Mouse (Mus musculus) frontal cortex, adult 2 months (tissue): ENCODE data around the gene Crxos. TPM values are rescaled to one million over a fixed set of nuclear protein-coding genes. Genes with fewer than 3 reads are reported as not detected.

Source experiments
- DNase-seq, 2 experiments: peaks; one replicate each; pipeline ENCODE4 v3.0.0; 2022; ENCODE audit warnings: low spot score in 1 of 2; ENCODE audit errors: extremely low spot score in 1 of 2
- polyA plus RNA-seq: library from polyadenylated mRNA; depleted of rRNA; stranded (reverse); fragments of >200 nt; gene quantifications from 2 replicates; pipeline ENCODE4 v1.2.3, GENCODE M21; 2012

Crxos gene
- polyA plus RNA-seq, 1 experiment = 0.28 TPM

GRCm38 (mm10) chr7:15920645-15921190 lies 38.3 kb downstream of the Crxos start:
- peak in 1 of 2 experiments; percentile 54 for DNase-seq

- DNase-seq = peak in 1 of 2 experiments; percentile 45
These were observed 39.4 kb downstream of the Crxos start for GRCm38 (mm10) chr7:15921796-15922195.

- DNase-seq = peak; percentile 90 to 94
These were observed 39.9 kb downstream of the Crxos start, which contains the start of gene Selenow for GRCm38 (mm10) chr7:15922220-15922773. Gene Selenow, minus strand, starts transcription at chr7:15922402.

- no peak for DNase-seq
These were observed 47.5 kb downstream of the Crxos start for GRCm38 (mm10) chr7:15929910-15930309.

GRCm38 (mm10) chr7:15930543-15930942 lies 48.1 kb downstream of the Crxos start:
- DNase-seq = no peak

GRCm38 (mm10) chr7:15931635-15932034 lies 49.2 kb downstream of the Crxos start:
- DNase-seq = no peak

GRCm38 (mm10) chr7:15933437-15934359 lies 51.3 kb downstream of the Crxos start:
- peak; percentile 31 to 69 for DNase-seq

GRCm38 (mm10) chr7:15937491-15937890 lies 55.1 kb downstream of the Crxos start:
- no peak for DNase-seq

- no peak for DNase-seq
These were observed 56.2 kb downstream of the Crxos start for GRCm38 (mm10) chr7:15938621-15939020.

- DNase-seq = no peak
These were observed 61.9 kb downstream of the Crxos start for GRCm38 (mm10) chr7:15944311-15944710.

GRCm38 (mm10) chr7:15945211-15945610 lies 62.8 kb downstream of the Crxos start:
- no peak for DNase-seq

GRCm38 (mm10) chr7:15945721-15946536 lies 63.5 kb downstream of the Crxos start, which contains the start of gene Nop53:
Gene Nop53, minus strand, starts transcription at chr7:15946074.
- peak; percentile 94 to 97 for DNase-seq

- no peak for DNase-seq
These were observed 65.3 kb downstream of the Crxos start for GRCm38 (mm10) chr7:15947653-15948260.

GRCm38 (mm10) chr7:15948381-15948941 lies 66.0 kb downstream of the Crxos start:
- peak in 1 of 2 experiments; percentile 78 for DNase-seq

- DNase-seq = no peak
These were observed 66.9 kb downstream of the Crxos start for GRCm38 (mm10) chr7:15949216-15949790.

- no peak for DNase-seq
These were observed 67.6 kb downstream of the Crxos start for GRCm38 (mm10) chr7:15950008-15950407.

- DNase-seq = no peak
These were observed 70.0 kb downstream of the Crxos start for GRCm38 (mm10) chr7:15952416-15952815.
